Mouse (Mus musculus) ES-Bruce4 (cell line): ENCODE measurements at regions not wholly inside any gene's neighbourhood (a gene's known extent, or its start where the extent isn't known, plus 50 kb on each side); places are given as distances from the start of the nearest gene placed in this dataset.

Source experiments
- EP300 ChIP-seq: IDR thresholded peaks from 2 replicates; pipeline ENCODE4 v1.6.1; 2011; ENCODE audit warnings: low read depth, low read length; ENCODE audit not compliant: insufficient read depth
- POLR2A ChIP-seq: IDR thresholded peaks from one replicate; pipeline ENCODE4 v1.8.1; 2011; ENCODE audit warnings: low read length; ENCODE audit not compliant: insufficient read depth

GRCm38 (mm10) chr2:135582341-135582740 is 76.5 kb upstream of the Plcb4 start:
- TF ChIP-seq POLR2A, result no peak
- TF ChIP-seq EP300, result no peak
